Mouse (Mus musculus) cerebellum, postnatal 4 days (tissue): ENCODE results near the gene Zfp597.
"Not testable (repeated sequence)": the region's sequence is repeated elsewhere in the genome, so short reads cannot be mapped to it uniquely, and the experiment has no call there.

ENCODE experiments used
- DNase-seq, 2 experiments: peaks; one replicate each; pipeline ENCODE4 v3.0.0; 2022; ENCODE audit warnings: low spot score in 2 of 2, mixed read lengths in 1 of 2

Zfp597 gene

DNA sequence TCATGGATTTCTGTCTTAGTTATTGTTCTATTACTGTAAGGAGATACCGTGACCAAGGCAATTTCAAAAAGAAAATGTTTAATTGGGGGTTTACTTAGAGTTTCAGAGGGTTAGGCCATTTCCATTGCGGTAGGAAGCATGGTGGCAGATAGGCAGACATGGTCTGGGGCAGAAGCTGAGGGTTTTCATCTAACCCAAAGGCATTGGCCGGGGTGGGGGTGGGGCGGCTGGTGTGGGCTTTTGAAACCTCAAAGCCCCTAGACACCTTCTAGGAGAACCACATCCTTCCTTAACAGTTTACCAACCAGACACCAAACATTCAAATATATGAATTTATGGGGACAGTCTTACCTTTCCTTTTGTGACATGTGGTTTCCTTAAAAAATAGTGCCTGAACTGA, 25.1 kb downstream of the Zfp597 start:
- no peak for DNase-seq

DNA sequence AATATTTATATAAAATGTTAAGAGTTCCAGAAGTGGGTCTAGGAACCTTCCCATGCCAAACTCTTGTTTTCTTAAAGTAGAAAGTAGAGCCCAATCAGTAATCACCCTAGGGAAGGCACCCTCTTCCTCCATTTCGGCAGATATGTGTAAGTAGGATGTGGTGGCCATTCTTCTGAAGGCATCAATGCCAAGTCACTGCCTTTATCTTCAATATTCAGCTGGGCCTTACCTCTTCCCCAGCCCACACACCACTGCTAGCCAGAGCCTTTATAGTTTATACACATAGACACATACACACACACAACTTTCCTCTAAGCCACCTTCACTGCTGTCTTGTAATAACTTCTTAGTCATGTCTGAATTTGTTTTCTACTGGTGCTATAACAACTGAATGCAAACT, 28.6 kb downstream of the Zfp597 start:
- no peak for DNase-seq

DNA sequence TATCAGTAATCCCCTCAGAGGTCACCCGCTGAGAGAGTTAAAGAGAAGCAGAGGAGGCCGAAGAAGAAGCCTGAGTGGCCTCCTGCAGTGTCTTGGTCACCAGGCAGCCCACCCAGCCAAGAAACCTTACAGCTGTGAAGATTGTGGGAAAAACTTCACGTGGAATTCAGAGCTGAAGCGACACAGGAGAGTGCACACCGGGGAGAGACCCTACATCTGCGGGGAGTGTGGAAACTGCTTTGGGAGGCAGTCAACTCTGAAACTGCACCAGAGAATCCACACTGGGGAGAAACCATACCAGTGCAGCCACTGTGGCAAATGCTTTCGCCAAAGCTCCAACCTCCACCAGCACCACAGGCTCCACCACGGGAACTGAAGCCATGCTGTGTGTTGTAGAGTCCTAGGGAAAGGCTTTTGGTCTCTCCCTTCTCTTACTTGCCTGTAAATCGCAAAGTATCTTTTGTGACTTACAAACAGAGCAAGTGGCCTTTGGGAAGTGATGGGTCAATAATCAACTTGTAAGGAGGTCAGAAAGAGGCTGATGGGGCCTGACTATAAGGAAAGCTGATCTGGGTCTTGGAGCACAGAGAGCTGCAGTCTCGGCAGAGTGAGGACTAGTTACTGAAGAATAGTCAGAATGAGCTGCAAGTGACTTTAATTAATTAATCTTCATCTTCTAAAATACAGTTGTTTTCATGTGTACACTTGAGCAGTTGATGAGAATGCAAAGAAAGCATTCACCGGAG, 29.8 kb downstream of the Zfp597 start:
- no peak for DNase-seq

DNA sequence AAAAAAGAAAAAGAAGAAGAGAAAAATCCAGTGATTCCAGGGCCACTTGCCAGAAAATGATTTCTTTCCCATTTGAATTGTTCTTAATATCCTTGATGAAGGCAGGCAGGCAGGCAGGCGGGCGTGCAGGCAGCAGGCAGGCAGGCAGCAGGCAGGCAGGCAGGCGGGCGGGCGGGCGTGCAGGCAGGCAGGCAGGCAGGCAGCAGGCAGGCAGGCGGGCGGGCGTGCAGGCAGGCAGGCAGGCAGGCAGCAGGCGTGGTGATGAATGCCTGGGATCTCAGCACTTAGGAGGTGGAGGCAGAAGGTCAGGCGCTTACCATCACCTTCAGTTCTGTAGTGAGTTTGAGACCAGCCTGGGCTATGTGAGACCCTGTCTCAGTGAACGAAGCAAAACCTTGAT, 31.8 kb downstream of the Zfp597 start:
- DNase-seq, result no peak

DNA sequence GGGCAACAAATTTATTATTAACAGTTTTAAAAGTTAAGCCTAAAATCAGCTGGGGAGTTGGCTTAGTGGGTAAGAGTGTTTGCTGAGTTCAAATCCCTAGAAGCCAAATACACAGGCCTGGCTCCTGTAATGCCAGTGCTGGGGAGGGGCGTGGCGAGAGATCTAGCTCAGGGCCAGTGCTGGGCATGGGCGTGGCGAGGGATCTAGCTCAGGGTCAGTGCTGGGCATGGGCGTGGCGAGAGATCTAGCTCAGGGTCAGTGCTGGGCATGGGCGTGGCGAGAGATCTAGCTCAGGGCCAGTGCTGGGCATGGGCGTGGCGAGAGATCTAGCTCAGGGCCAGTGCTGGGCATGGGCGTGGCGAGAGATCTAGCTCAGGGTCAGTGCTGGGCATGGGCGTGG, 33.1 kb downstream of the Zfp597 start:
- not testable (repeated sequence) for DNase-seq

DNA sequence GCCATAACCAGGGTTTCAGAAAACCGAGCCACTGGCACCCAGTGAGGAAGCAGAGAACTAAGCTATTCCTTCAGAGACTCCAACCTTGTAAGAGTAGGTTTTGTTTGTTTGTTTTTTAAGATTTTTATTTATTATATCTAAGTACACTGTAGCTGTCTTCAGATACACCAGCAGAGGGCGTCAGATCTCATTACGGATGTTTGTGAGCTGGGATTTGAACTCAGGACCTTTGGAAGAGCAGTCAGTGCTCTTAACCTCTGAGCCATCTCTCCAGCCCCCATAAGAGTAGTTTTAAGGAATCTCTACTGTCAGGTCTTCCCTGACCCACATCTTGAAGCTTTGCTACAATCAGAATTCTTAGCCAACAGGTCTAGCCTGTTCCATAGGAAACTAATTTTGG, 35.9 kb downstream of the Zfp597 start:
- DNase-seq, result no peak

DNA sequence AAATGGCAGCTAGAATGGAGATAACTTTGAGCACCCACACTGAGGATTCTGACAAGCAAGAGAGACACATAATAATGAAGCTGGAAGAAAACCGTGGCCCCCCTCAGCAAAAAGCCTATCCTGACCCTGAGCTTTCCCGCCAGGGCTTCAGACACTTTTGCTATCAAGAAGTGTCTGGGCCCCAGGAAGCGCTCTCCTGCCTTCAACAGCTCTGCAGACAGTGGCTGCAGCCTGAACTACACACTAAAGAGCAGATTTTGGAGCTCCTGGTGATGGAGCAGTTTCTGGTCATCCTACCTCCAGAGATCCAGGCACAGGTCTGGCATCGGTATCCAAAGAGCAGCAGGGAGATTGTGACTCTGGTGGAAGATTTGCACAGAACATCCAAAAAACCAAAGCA, 36.5 kb downstream of the Zfp597 start:
- DNase-seq, result peak in 1 of 2 experiments; percentile 6

DNA sequence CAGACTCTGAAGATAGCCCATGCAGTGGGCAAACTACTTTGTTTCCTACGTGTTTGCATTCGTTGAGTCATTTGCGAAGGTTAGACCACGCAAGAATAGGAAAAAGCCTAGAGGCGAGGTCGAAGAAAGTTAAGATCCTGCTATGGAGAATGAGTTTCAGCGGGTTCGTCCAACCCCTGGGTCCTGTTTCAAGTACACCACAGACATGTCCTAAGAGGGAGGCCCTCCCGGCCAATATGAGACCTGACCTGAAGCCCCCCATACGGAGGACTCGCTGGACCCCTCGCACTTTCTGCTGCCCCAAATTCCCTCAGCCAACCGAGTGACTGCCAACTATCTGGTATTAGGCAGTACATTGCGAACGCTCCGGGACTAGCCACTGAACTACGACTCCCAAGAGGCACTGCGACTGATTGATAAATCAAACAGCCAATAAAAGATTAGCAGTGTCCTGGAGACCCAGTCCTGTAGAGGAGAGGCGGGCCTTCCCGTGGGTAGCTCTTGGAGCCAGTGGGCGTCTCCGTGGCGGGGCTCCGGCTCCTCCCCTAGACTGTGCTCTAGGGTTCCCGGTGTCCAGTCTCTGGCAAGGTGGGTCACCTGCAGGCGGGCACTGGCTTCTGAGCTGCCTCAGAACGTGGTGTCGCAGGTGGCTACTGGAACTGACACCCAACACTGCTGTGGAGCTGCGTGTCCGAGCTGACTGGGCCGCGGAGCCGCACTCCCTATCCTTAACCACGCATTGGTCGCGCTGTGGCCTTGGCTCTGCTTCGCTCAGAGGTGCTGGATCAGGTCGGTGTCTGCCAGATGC, 37.4 kb downstream of the Zfp597 start, which contains the start of gene Zfp174:
Gene Zfp174, plus strand, starts transcription at position 558 of the 808 bp plus-strand sequence.
- peak; percentile 73 to 85 for DNase-seq

DNA sequence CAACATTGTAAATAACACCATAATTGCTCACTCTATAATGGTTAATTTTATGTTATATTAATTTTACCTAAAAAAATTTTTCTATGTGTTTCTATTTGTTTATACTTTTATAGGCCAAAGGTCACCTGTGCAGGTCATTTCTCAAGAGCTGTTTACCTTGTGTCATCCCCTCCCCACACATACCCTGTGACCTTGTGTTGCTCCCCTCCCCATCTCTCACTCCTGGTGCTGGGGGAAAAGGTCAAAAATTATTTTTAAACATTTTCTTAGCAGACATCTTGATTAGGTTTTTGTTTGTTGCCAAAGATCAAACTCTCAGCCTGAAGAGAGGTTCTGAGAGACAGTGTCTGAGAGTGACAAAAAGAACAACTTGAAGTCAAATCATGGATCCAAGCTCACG, 40.6 kb downstream of the Zfp597 start:
- DNase-seq, result no peak

DNA sequence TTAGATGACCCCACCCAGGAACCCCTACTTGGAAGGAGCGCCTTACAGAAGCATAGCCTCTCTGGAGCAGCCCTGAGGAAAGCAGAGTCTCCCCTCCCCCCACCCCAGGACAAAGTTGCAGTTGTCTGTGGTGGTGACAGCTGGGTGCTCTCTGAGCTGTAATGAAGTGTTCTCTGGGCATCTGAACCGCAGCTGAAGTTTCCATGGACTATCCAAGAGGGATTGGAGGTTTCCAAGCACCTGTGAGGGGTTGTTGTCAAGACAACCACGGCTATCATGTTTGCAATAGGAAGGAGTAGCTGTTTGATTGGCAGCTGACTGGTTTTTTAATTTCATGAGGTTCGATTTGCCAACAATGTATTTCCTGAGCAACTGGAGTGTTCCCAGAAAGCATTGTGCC, 41.4 kb downstream of the Zfp597 start:
- no peak for DNase-seq

DNA sequence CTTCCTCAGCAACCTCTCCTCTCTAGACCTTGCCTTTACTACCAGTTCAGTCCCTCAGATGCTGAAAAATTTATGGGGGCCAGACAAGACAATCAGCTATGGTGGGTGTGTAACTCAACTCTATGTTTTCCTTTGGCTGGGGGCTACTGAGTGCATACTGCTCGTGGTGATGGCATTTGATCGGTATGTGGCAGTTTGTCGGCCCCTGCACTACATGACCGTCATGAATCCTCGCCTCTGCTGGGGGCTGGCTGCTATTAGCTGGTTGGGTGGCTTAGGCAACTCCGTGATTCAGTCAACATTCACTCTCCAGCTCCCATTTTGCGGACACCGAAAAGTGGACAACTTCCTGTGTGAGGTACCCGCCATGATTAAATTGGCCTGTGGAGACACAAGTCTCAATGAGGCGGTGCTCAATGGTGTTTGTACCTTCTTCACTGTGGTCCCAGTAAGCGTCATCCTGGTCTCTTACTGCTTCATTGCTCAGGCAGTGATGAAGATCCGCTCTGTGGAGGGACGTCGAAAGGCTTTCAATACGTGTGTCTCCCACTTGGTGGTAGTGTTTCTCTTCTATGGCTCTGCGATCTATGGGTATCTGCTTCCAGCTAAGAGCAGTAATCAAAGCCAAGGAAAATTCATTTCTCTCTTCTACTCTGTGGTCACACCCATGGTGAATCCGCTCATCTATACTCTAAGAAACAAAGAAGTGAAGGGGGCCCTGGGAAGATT, 45.0 kb downstream of the Zfp597 start:
- no peak for DNase-seq

DNA sequence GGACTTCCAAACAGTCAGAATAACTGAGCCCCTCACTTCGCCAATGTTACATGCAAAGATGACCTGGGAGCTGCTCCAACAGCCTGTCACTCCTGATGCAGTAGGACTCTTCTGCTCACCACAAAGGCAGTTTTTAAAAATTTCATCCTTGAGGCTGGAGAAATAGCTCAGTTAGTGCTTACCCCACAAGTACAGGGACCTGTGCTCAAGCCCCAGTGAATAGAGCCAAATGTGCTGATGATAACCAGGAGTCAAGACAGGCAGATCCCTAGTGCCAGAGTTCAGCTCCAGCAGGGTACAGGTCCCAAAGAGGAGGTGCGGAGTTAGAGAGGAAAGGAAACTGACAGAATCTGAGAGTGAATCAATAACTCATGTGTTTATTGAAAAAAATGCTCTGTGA, 48.9 kb downstream of the Zfp597 start:
- DNase-seq, result no peak

DNA sequence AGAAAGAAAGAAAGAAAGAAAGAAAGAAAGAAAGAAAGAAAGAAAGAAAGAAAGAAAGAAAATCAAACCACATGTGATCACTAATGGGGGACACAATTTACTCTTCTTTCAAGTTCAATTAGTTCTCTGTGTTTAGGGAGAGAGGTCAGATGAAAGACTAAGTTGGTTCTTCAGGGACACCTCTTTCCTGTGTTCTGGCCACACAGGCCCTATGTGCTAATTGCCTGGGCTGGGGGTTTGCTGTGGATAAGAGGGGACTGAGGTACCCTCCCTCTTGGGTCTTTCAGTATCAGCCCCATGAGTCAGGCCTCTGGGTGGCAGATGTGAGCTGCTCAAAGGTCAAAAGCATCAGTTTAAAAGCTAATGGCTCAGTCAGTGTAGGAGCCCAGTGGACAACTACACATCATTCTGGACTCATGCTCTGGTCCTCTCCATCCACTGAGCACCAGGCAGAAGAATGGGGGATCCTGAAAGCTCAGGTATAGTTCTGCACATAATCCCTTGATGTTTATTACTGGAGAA, 53.7 kb downstream of the Zfp597 start, which contains the start of gene Olfr15:
Gene Olfr15, plus strand, starts transcription at position 291 of the 522 bp plus-strand sequence.
- DNase-seq, result no peak

DNA sequence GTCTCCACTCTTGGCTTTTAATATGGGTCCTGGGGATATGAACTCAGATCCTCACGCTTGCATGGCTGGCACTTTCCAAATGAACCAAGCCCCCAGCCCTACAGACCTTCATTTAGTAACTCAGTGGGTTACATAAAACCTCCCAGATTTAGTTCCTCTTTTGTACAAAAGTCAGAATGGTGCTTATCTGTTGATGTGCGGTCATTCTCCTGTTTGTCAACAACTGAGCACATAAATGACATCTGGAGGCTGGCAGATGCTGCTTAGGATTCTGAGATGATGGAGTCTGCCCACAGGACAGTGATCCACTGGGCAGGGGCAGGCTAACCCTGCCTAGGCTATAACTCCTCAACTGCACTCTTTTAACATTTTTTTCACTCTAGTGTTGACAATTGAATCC, 54.6 kb downstream of the Zfp597 start:
- DNase-seq, result no peak

DNA sequence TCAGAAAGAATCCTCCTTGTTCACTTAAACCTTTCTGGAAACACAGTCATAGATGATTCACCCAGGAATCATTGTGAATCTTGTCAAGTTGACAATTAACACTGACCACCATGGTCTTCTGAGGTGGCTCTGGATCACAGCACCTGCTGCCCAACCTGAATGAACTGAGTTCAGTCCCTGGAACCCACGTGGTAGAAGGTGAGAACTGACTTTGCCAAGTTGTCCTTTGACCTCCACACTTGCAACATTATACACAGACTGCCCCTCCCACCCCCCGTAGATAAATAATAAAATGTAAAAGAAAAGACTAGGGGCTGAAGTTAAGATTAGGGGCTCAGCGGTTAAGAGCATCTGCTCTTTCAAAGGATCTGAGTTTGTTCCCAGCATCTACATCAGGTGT, 56.3 kb downstream of the Zfp597 start:
- no peak for DNase-seq

DNA sequence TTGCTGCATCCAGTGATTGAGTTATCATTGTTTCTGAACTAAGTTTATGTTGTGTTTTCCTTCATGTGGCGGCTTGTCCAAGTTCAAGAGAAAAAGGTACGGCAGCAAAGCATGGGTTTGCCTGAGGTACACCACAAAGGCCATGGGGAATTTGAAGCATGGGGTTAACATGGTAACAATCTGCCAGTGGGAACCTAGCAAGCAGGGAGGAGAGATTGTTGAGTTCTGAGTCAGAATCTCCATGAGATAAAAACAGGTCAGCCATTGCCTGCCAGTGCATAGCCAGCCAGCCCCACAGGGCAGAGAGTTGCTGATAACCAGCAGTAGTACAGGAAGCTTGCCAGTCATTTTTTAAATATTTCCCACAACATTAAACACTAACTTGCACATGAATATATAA, 64.2 kb downstream of the Zfp597 start:
- DNase-seq, result no peak

DNA sequence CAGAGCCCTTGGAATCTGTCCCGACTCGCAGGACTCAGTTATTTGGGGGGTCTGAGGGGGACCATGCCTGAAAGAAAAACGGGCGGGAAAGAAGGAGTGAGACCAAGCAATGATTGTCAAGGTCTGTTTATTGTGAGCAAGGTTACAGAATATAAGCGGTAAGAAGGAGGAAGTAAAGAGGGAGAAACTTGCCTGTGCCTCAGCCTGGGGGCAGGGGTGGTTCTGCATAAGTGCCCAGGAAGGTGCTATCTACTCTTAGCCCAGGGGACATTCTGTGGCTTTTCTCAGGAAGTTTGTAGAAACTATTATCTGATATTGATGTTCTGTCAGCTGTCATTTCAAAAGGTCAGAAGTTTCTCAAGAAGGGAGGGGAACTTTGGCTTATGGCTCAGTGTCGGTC, 69.7 kb downstream of the Zfp597 start:
- not testable (repeated sequence) for DNase-seq
